Mouse (Mus musculus) forebrain, embryonic 15.5 days (tissue): ENCODE data around the gene Cox16. TPM values are rescaled to one million over a fixed set of nuclear protein-coding genes. Genes with fewer than 3 reads are reported as not detected.

Experiments
- ATAC-seq: fragments of 200-750 bp; cut with Nextera tagmentation; replicated peaks from 2 replicates; pipeline ENCODE4 v1.8.0; 2017; ENCODE audit warnings: mild to moderate bottlenecking, moderate TSS enrichment, moderate library complexity
- H3K27ac ChIP-seq: fragments of 300-500 bp; sonication (generic); replicated peaks from 2 replicates; pipeline ENCODE4 v1.5.1; 2015; ENCODE audit warnings: mild to moderate bottlenecking, inconsistent platforms
- H3K27me3 ChIP-seq: fragments of 300-500 bp; sonication (generic); 2 replicates; pipeline ENCODE4 v1.6.1; 2015; ENCODE audit warnings: inconsistent platforms
- H3K36me3 ChIP-seq: fragments of 300-500 bp; sonication (generic); 2 replicates; pipeline ENCODE4 v1.6.1; 2015; ENCODE audit warnings: mild to moderate bottlenecking, inconsistent platforms
- H3K4me1 ChIP-seq: fragments of 300-500 bp; sonication (generic); 2 replicates; pipeline ENCODE4 v1.6.1; 2015; ENCODE audit warnings: inconsistent platforms
- H3K4me2 ChIP-seq: fragments of 300-500 bp; sonication (generic); replicated peaks from 2 replicates; pipeline ENCODE4 v1.6.1; 2015; ENCODE audit warnings: mild to moderate bottlenecking, inconsistent platforms
- H3K4me3 ChIP-seq: fragments of 300-500 bp; sonication (generic); 2 replicates; pipeline ENCODE4 v1.5.1; 2015; ENCODE audit warnings: mild to moderate bottlenecking, inconsistent platforms
- H3K9ac ChIP-seq: fragments of 300-500 bp; sonication (generic); replicated peaks from 2 replicates; pipeline ENCODE4 v1.6.1; 2015; ENCODE audit warnings: mild to moderate bottlenecking, inconsistent platforms
- H3K9me3 ChIP-seq: fragments of 300-500 bp; sonication (generic); 2 replicates; pipeline ENCODE4 v1.6.1; 2016; ENCODE audit warnings: inconsistent platforms
- WGBS: fragments of 180-500 bp; shearing (Covaris S2); methylation state at CpG from one replicate; pipeline ENCODE4 v1.1.7; 2015; ENCODE audit warnings: mixed read lengths; 5-methylcytosine and 5-hydroxymethylcytosine counted together
- polyA plus RNA-seq: library from polyadenylated mRNA; unstranded; fragments of >200 nt; fragmentation: Nextera tagmentation; extraction: Ambion mirVana; gene quantifications from 2 replicates; pipeline ENCODE4 v1.2.1, GENCODE M21; 2015

The Cox16 gene
- polyA plus RNA-seq, 1 experiment from 2014 or later = 110 TPM

DNA sequence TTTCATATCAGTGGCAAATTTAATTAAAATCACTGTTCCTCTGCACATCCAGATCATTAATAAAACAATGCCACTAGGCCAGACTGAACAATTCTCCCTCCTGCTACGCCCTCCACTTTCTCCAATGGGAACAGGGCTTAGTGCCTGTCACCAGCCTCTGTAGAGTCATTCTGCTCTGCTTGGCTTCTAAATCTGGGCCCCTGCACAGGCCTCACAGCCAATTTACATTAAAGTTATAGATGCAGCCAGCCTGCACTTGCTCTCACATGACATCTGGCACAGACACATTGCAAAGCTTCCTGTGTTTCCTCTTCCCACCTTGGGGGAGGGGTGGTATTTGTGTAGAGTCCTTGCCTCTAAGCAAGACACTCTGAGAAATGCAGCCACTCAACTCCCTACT is 163.9 kb downstream of the Cox16 start:
- 67% methylated on average over 1 of the region's 1 CpGs for WGBS
- H3K27ac ChIP-seq = no peak overlapping the region
- H3K4me1 ChIP-seq = peaks cover 4% of the 10 kb centered on the region; the same call in 1 of the 2 replicates
- no peaks in the 10 kb centered on the region for H3K27me3 ChIP-seq
- no peak for ATAC-seq
- H3K4me2 ChIP-seq = no peak overlapping the region
- no peak overlapping the region for H3K4me3 ChIP-seq
- no peak overlapping the region for H3K9ac ChIP-seq
- H3K9me3 ChIP-seq = no peaks in the 10 kb centered on the region
- H3K36me3 ChIP-seq = no peaks in the 10 kb centered on the region

DNA sequence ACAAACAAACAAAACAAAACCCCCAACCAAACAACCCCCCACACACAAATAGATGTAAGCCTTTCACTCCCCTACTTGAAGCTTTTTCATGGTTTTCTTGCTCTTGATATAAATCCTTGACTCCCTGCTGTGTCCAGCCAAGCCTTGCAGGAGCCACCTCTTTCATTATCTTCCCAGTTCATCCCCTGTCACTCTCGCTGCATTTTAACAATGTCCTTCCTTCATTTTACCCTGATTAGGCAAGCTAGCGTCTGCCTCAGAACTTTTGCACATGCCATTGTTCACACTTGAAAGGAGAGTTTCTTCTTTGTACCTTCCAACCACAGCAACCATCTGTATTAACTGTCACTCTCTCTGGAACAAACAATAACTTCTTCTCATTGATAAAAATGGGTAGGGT is 167.1 kb downstream of the Cox16 start:
- Histone ChIP-seq H3K4me1 (peaks cover 4% of the 10 kb centered on the region; the same call in 1 of the 2 replicates), H3K9me3 (no peaks in the 10 kb centered on the region), H3K4me3 (no peak overlapping the region), H3K27ac (no peak overlapping the region), H3K4me2 (no peak overlapping the region), H3K27me3 (no peaks in the 10 kb centered on the region), H3K9ac (no peak overlapping the region), H3K36me3 (no peaks in the 10 kb centered on the region)
- no peak for ATAC-seq
- WGBS = under 1% methylated on average over 2 of the region's 2 CpGs

DNA sequence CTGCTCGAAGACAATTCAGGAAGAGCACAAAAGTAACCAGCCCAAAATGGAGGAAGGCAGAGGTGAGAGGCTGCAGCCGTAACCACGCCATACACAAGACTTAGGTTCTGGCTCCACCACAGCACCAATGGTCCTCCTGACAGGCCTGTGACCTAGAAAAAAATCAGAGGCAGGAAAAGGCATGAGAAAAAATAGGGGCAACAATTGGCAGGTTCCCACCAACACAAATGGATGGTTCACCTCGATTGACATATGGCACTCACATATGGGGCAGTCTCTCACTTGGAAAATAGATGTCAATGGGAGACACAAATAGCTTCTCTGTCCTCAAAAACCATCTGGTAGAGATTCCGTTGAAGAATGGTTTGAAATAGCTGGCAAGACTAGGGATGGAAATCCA is 169.0 kb downstream of the Cox16 start:
- H3K9ac ChIP-seq = no peak overlapping the region
- H3K4me2 ChIP-seq = no peak overlapping the region
- 83% methylated on average over 5 of the region's 5 CpGs for WGBS
- no peak overlapping the region for H3K4me3 ChIP-seq
- H3K27me3 ChIP-seq = no peaks in the 10 kb centered on the region
- ATAC-seq = no peak
- H3K36me3 ChIP-seq = no peaks in the 10 kb centered on the region
- H3K9me3 ChIP-seq = no peaks in the 10 kb centered on the region
- H3K4me1 ChIP-seq = peaks cover under 1% of the 10 kb centered on the region; the same call in 1 of the 2 replicates
- H3K27ac ChIP-seq = no peak overlapping the region

Other genes with a start within 250 kb of the Cox16 start
- 4.7 and 5.1 TPM in 2 replicates for gene Slc8a3, start 151.9 kb downstream of the Cox16 start, polyA plus RNA-seq
- 0.29 and 0.33 TPM in 2 replicates for gene Gm4787, start 105.7 kb downstream of the Cox16 start, polyA plus RNA-seq
- gene Adam4, start 63.2 kb downstream of the Cox16 start, polyA plus RNA-seq = 0.24 and 0.33 TPM in 2 replicates
- gene Gm20498, start 47.8 kb upstream of the Cox16 start, polyA plus RNA-seq = 26.8 and 31.7 TPM in 2 replicates
- 32.3 and 36.0 TPM in 2 replicates for gene Synj2bp, start 47.8 kb upstream of the Cox16 start, polyA plus RNA-seq
- 0.50 and 0.70 TPM in 2 replicates for gene Adam21, start 83.3 kb upstream of the Cox16 start, polyA plus RNA-seq
- 51.4 and 54.8 TPM in 2 replicates for gene Med6, start 109.9 kb upstream of the Cox16 start, polyA plus RNA-seq
- gene Ttc9, start 146.1 kb upstream of the Cox16 start, polyA plus RNA-seq = 17.5 and 18.7 TPM in 2 replicates